Mouse (Mus musculus): ENCODE results near the gene Sbf1. TPM values are rescaled to one million over a fixed set of nuclear protein-coding genes. Genes with fewer than 3 reads are reported as not detected.

Sbf1 gene
- 51.1 TPM for polyA plus RNA-seq (2014; fragmentation: Illumina TruSeq; extraction: RNeasy Lipid Tissue Mini Kit (QIAGEN cat#74804); ENCODE audit: low read depth, low replicate concordance)

GRCm38 (mm10) chr15:89315190-89315731 lies at the start of gene Sbf1:
TSS of gene Sbf1 (minus strand) at chr15:89315311.

GRCm38 (mm10) chr15:89355241-89356187 lies 40.4 kb upstream of the Sbf1 start, which contains the start of the genes Lmf2 and Ncaph2:
TSS of gene Lmf2 (minus strand) at chr15:89355659.
TSS of gene Ncaph2 (plus strand) at chr15:89355719.

DNA sequence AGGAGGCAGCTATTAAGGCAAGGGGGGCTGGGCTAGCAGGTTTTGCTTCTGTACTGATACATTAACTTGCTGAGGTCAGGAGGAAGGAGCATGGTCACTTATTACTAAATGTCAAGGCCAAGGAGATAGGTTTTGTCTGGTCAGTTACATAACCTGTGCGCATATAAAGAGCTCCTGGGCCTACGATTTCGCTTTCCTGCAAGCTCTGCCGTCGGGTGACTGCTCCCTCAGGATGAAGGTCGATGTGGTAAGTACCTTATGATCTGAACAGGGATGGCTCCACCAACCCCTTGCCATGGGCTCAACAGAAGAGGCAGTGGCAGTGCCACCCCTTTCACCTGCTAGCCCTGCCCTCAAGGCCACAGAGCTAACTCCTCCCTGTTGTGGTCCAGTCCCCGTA lies 19.2 kb upstream of the Sbf1 start, which contains the start of gene Miox:
TSS of gene Miox (plus strand) at position 128 of the 400 bp plus-strand sequence.

GRCm38 (mm10) chr15:89322670-89323522 lies 7.8 kb upstream of the Sbf1 start, which contains the start of gene Adm2:
TSS of gene Adm2 (plus strand) at chr15:89322720.

Other genes starting within 250 kb of the Sbf1 start
- 71.4 TPM for gene Trabd, start 240.2 kb downstream of the Sbf1 start, polyA plus RNA-seq (2014; fragmentation: Illumina TruSeq; extraction: RNeasy Lipid Tissue Mini Kit (QIAGEN cat#74804); ENCODE audit: low read depth, low replicate concordance)
- gene Selenoo, start 226.2 kb downstream of the Sbf1 start, polyA plus RNA-seq (2014; fragmentation: Illumina TruSeq; extraction: RNeasy Lipid Tissue Mini Kit (QIAGEN cat#74804); ENCODE audit: low read depth, low replicate concordance), result 28.7 TPM
- 39.9 TPM for gene Tubgcp6, start 192.2 kb downstream of the Sbf1 start, polyA plus RNA-seq (2014; fragmentation: Illumina TruSeq; extraction: RNeasy Lipid Tissue Mini Kit (QIAGEN cat#74804); ENCODE audit: low read depth, low replicate concordance)
- 14.5 TPM for gene Hdac10, start 186.6 kb downstream of the Sbf1 start, polyA plus RNA-seq (2014; fragmentation: Illumina TruSeq; extraction: RNeasy Lipid Tissue Mini Kit (QIAGEN cat#74804); ENCODE audit: low read depth, low replicate concordance)
- 21.4 TPM for gene Mapk12, start 174.6 kb downstream of the Sbf1 start, polyA plus RNA-seq (2014; fragmentation: Illumina TruSeq; extraction: RNeasy Lipid Tissue Mini Kit (QIAGEN cat#74804); ENCODE audit: low read depth, low replicate concordance)
- gene Mapk11, start 165.7 kb downstream of the Sbf1 start, polyA plus RNA-seq (2014; fragmentation: Illumina TruSeq; extraction: RNeasy Lipid Tissue Mini Kit (QIAGEN cat#74804); ENCODE audit: low read depth, low replicate concordance), result 19.2 TPM
- gene Plxnb2, start 134.5 kb downstream of the Sbf1 start, polyA plus RNA-seq (2014; fragmentation: Illumina TruSeq; extraction: RNeasy Lipid Tissue Mini Kit (QIAGEN cat#74804); ENCODE audit: low read depth, low replicate concordance), result 86.5 TPM
- 9.0 TPM for gene Dennd6b, start 118.8 kb downstream of the Sbf1 start, polyA plus RNA-seq (2014; fragmentation: Illumina TruSeq; extraction: RNeasy Lipid Tissue Mini Kit (QIAGEN cat#74804); ENCODE audit: low read depth, low replicate concordance)
- gene Ppp6r2, start 103.8 kb downstream of the Sbf1 start, polyA plus RNA-seq (2014; fragmentation: Illumina TruSeq; extraction: RNeasy Lipid Tissue Mini Kit (QIAGEN cat#74804); ENCODE audit: low read depth, low replicate concordance), result 28.3 TPM
- gene Adm2, start 7.4 kb upstream of the Sbf1 start, polyA plus RNA-seq (2014; fragmentation: Illumina TruSeq; extraction: RNeasy Lipid Tissue Mini Kit (QIAGEN cat#74804); ENCODE audit: low read depth, low replicate concordance), result not detected
- not detected for gene Miox, start 19.1 kb upstream of the Sbf1 start, polyA plus RNA-seq (2014; fragmentation: Illumina TruSeq; extraction: RNeasy Lipid Tissue Mini Kit (QIAGEN cat#74804); ENCODE audit: low read depth, low replicate concordance)
- gene Lmf2, start 40.3 kb upstream of the Sbf1 start, polyA plus RNA-seq (2014; fragmentation: Illumina TruSeq; extraction: RNeasy Lipid Tissue Mini Kit (QIAGEN cat#74804); ENCODE audit: low read depth, low replicate concordance), result 32.8 TPM
- 63.2 TPM for gene Ncaph2, start 40.4 kb upstream of the Sbf1 start, polyA plus RNA-seq (2014; fragmentation: Illumina TruSeq; extraction: RNeasy Lipid Tissue Mini Kit (QIAGEN cat#74804); ENCODE audit: low read depth, low replicate concordance)
- gene Sco2, start 58.5 kb upstream of the Sbf1 start, polyA plus RNA-seq (2014; fragmentation: Illumina TruSeq; extraction: RNeasy Lipid Tissue Mini Kit (QIAGEN cat#74804); ENCODE audit: low read depth, low replicate concordance), result 11.2 TPM
- gene Tymp, start 61.7 kb upstream of the Sbf1 start, polyA plus RNA-seq (2014; fragmentation: Illumina TruSeq; extraction: RNeasy Lipid Tissue Mini Kit (QIAGEN cat#74804); ENCODE audit: low read depth, low replicate concordance), result 1.2 TPM
- gene Odf3b, start 64.0 kb upstream of the Sbf1 start, polyA plus RNA-seq (2014; fragmentation: Illumina TruSeq; extraction: RNeasy Lipid Tissue Mini Kit (QIAGEN cat#74804); ENCODE audit: low read depth, low replicate concordance), result 7.9 TPM
- not detected for gene Klhdc7b, start 69.6 kb upstream of the Sbf1 start, polyA plus RNA-seq (2014; fragmentation: Illumina TruSeq; extraction: RNeasy Lipid Tissue Mini Kit (QIAGEN cat#74804); ENCODE audit: low read depth, low replicate concordance)
- gene Syce3, start 95.2 kb upstream of the Sbf1 start, polyA plus RNA-seq (2014; fragmentation: Illumina TruSeq; extraction: RNeasy Lipid Tissue Mini Kit (QIAGEN cat#74804); ENCODE audit: low read depth, low replicate concordance), result 2.0 TPM
- gene Cpt1b, start 110.6 kb upstream of the Sbf1 start, polyA plus RNA-seq (2014; fragmentation: Illumina TruSeq; extraction: RNeasy Lipid Tissue Mini Kit (QIAGEN cat#74804); ENCODE audit: low read depth, low replicate concordance), result 5.2 TPM
- 2.6 TPM for gene C730034F03Rik, start 114.3 kb upstream of the Sbf1 start, polyA plus RNA-seq (2014; fragmentation: Illumina TruSeq; extraction: RNeasy Lipid Tissue Mini Kit (QIAGEN cat#74804); ENCODE audit: low read depth, low replicate concordance)
- 0.07 TPM for gene Gm44502, start 114.4 kb upstream of the Sbf1 start, polyA plus RNA-seq (2014; fragmentation: Illumina TruSeq; extraction: RNeasy Lipid Tissue Mini Kit (QIAGEN cat#74804); ENCODE audit: low read depth, low replicate concordance)
- 58.0 TPM for gene Chkb, start 114.6 kb upstream of the Sbf1 start, polyA plus RNA-seq (2014; fragmentation: Illumina TruSeq; extraction: RNeasy Lipid Tissue Mini Kit (QIAGEN cat#74804); ENCODE audit: low read depth, low replicate concordance)
- 1.3 TPM for gene Mapk8ip2, start 138.6 kb upstream of the Sbf1 start, polyA plus RNA-seq (2014; fragmentation: Illumina TruSeq; extraction: RNeasy Lipid Tissue Mini Kit (QIAGEN cat#74804); ENCODE audit: low read depth, low replicate concordance)
- 25.1 TPM for gene Arsa, start 162.1 kb upstream of the Sbf1 start, polyA plus RNA-seq (2014; fragmentation: Illumina TruSeq; extraction: RNeasy Lipid Tissue Mini Kit (QIAGEN cat#74804); ENCODE audit: low read depth, low replicate concordance)
- 13.8 TPM for gene Shank3, start 184.3 kb upstream of the Sbf1 start, polyA plus RNA-seq (2014; fragmentation: Illumina TruSeq; extraction: RNeasy Lipid Tissue Mini Kit (QIAGEN cat#74804); ENCODE audit: low read depth, low replicate concordance)

All from adipose tissue, adult 10 weeks (tissue).